Mouse (Mus musculus): Measurements from ENCODE around the gene Mpp6. TPM values are rescaled to one million over a fixed set of nuclear protein-coding genes. Genes with fewer than 3 reads are reported as not detected.

Gene Mpp6
- polyA plus RNA-seq, 1 experiment, result 77.8 TPM

- H3K4me1 ChIP-seq (ENCODE audit: control insufficient read depth, insufficient read depth, low read length), result no peaks in the 10 kb centered on the region
- H3K27ac ChIP-seq (ENCODE audit: insufficient read depth, low read length), result no peak overlapping the region
- H3K36me3 ChIP-seq (ENCODE audit: control insufficient read depth, insufficient read depth, low read length, poor library complexity, severe bottlenecking), result no peaks in the 10 kb centered on the region
- no peaks in the 10 kb centered on the region for H3K9me3 ChIP-seq (replicated peaks; ENCODE audit: control insufficient read depth, insufficient read depth, low read length, poor library complexity, severe bottlenecking)
- TF ChIP-seq CTCF (IDR thresholded peaks at IDR 0.05; ENCODE audit: low read depth, low read length) (no peak), EP300 (IDR thresholded peaks at IDR 0.05; ENCODE audit: insufficient read depth, low read depth, low read length) (no peak), POLR2A (IDR thresholded peaks at IDR 0.05; ENCODE audit: insufficient read depth, low read length) (no peak)
- peaks cover 2% of the 10 kb centered on the region; the same call in 1 of the 2 replicates for H3K27me3 ChIP-seq (ENCODE audit: control insufficient read depth, insufficient read depth, low read length, poor library complexity, severe bottlenecking)
- peak overlapping the region; percentile 98 for H3K9ac ChIP-seq (ENCODE audit: low read depth, poor library complexity, severe bottlenecking)
- H3K4me3 ChIP-seq (ENCODE audit: low read depth, low read length), result peak overlapping the region; percentile 91
Observed at GRCm38 (mm10) chr6:50111111-50111655, 1.1 kb downstream of the Mpp6 start.

- no peaks in the 10 kb centered on the region for H3K9me3 ChIP-seq (replicated peaks; ENCODE audit: control insufficient read depth, insufficient read depth, low read length, poor library complexity, severe bottlenecking)
- no peak overlapping the region for H3K27ac ChIP-seq (ENCODE audit: insufficient read depth, low read length)
- peaks cover 2% of the 10 kb centered on the region; the same call in 1 of the 2 replicates for H3K27me3 ChIP-seq (ENCODE audit: control insufficient read depth, insufficient read depth, low read length, poor library complexity, severe bottlenecking)
- no peak overlapping the region for H3K9ac ChIP-seq (ENCODE audit: low read depth, poor library complexity, severe bottlenecking)
- no peaks in the 10 kb centered on the region for H3K36me3 ChIP-seq (ENCODE audit: control insufficient read depth, insufficient read depth, low read length, poor library complexity, severe bottlenecking)
- no peaks in the 10 kb centered on the region for H3K4me1 ChIP-seq (ENCODE audit: control insufficient read depth, insufficient read depth, low read length)
- TF ChIP-seq EP300 (IDR thresholded peaks at IDR 0.05; ENCODE audit: insufficient read depth, low read depth, low read length) (no peak), CTCF (IDR thresholded peaks at IDR 0.05; ENCODE audit: low read depth, low read length) (peak; percentile 57)
- H3K4me3 ChIP-seq (ENCODE audit: low read depth, low read length), result no peak overlapping the region
Observed at GRCm38 (mm10) chr6:50112775-50113174, 2.7 kb downstream of the Mpp6 start.

GRCm38 (mm10) chr6:50114280-50114679 is 4.2 kb downstream of the Mpp6 start:
- Histone ChIP-seq H3K27ac (ENCODE audit: insufficient read depth, low read length) (no peak overlapping the region), H3K9me3 (replicated peaks; ENCODE audit: control insufficient read depth, insufficient read depth, low read length, poor library complexity, severe bottlenecking) (no peaks in the 10 kb centered on the region)
- TF ChIP-seq EP300 (IDR thresholded peaks at IDR 0.05; ENCODE audit: insufficient read depth, low read depth, low read length), result no peak
- TF ChIP-seq POLR2A (IDR thresholded peaks at IDR 0.05; ENCODE audit: insufficient read depth, low read length), result no peak
- no peak for TF ChIP-seq CTCF (IDR thresholded peaks at IDR 0.05; ENCODE audit: low read depth, low read length)

GRCm38 (mm10) chr6:50120931-50121330 is 10.9 kb downstream of the Mpp6 start:
- TF ChIP-seq CTCF (IDR thresholded peaks at IDR 0.05; ENCODE audit: low read depth, low read length) (no peak), POLR2A (IDR thresholded peaks at IDR 0.05; ENCODE audit: insufficient read depth, low read length) (no peak), EP300 (IDR thresholded peaks at IDR 0.05; ENCODE audit: insufficient read depth, low read depth, low read length) (no peak)
- Histone ChIP-seq H3K9ac (ENCODE audit: low read depth, poor library complexity, severe bottlenecking) (no peak overlapping the region), H3K4me1 (ENCODE audit: control insufficient read depth, insufficient read depth, low read length) (no peaks in the 10 kb centered on the region), H3K27me3 (ENCODE audit: control insufficient read depth, insufficient read depth, low read length, poor library complexity, severe bottlenecking) (no peaks in the 10 kb centered on the region), H3K4me3 (ENCODE audit: low read depth, low read length) (no peak overlapping the region), H3K36me3 (ENCODE audit: control insufficient read depth, insufficient read depth, low read length, poor library complexity, severe bottlenecking) (no peaks in the 10 kb centered on the region), H3K27ac (ENCODE audit: insufficient read depth, low read length) (no peak overlapping the region), H3K9me3 (replicated peaks; ENCODE audit: control insufficient read depth, insufficient read depth, low read length, poor library complexity, severe bottlenecking) (no peaks in the 10 kb centered on the region)

More at GRCm38 (mm10) chr6:50114280-50114679, 4.2 kb downstream of the Mpp6 start:
- H3K9ac ChIP-seq (ENCODE audit: low read depth, poor library complexity, severe bottlenecking), result no peak overlapping the region
- H3K4me3 ChIP-seq (ENCODE audit: low read depth, low read length), result no peak overlapping the region
- no peaks in the 10 kb centered on the region for H3K36me3 ChIP-seq (ENCODE audit: control insufficient read depth, insufficient read depth, low read length, poor library complexity, severe bottlenecking)
- H3K27me3 ChIP-seq (ENCODE audit: control insufficient read depth, insufficient read depth, low read length, poor library complexity, severe bottlenecking), result no peaks in the 10 kb centered on the region
- H3K4me1 ChIP-seq (ENCODE audit: control insufficient read depth, insufficient read depth, low read length), result no peaks in the 10 kb centered on the region

- H3K4me3 ChIP-seq (ENCODE audit: low read depth, low read length), result no peak overlapping the region
- no peaks in the 10 kb centered on the region for H3K9me3 ChIP-seq (replicated peaks; ENCODE audit: control insufficient read depth, insufficient read depth, low read length, poor library complexity, severe bottlenecking)
- no peaks in the 10 kb centered on the region for H3K4me1 ChIP-seq (ENCODE audit: control insufficient read depth, insufficient read depth, low read length)
- no peak overlapping the region for H3K27ac ChIP-seq (ENCODE audit: insufficient read depth, low read length)
- no peak for TF ChIP-seq POLR2A (IDR thresholded peaks at IDR 0.05; ENCODE audit: insufficient read depth, low read length)
- no peak for TF ChIP-seq CTCF (IDR thresholded peaks at IDR 0.05; ENCODE audit: low read depth, low read length)
- TF ChIP-seq EP300 (IDR thresholded peaks at IDR 0.05; ENCODE audit: insufficient read depth, low read depth, low read length), result no peak
- H3K9ac ChIP-seq (ENCODE audit: low read depth, poor library complexity, severe bottlenecking), result no peak overlapping the region
- H3K36me3 ChIP-seq (ENCODE audit: control insufficient read depth, insufficient read depth, low read length, poor library complexity, severe bottlenecking), result no peaks in the 10 kb centered on the region
- no peaks in the 10 kb centered on the region for H3K27me3 ChIP-seq (ENCODE audit: control insufficient read depth, insufficient read depth, low read length, poor library complexity, severe bottlenecking)
Observed at GRCm38 (mm10) chr6:50122835-50123234, 12.8 kb downstream of the Mpp6 start.

- Histone ChIP-seq H3K4me3 (ENCODE audit: low read depth, low read length) (no peak overlapping the region), H3K4me1 (ENCODE audit: control insufficient read depth, insufficient read depth, low read length) (no peaks in the 10 kb centered on the region), H3K36me3 (ENCODE audit: control insufficient read depth, insufficient read depth, low read length, poor library complexity, severe bottlenecking) (no peaks in the 10 kb centered on the region), H3K9ac (ENCODE audit: low read depth, poor library complexity, severe bottlenecking) (no peak overlapping the region), H3K9me3 (replicated peaks; ENCODE audit: control insufficient read depth, insufficient read depth, low read length, poor library complexity, severe bottlenecking) (no peaks in the 10 kb centered on the region), H3K27ac (ENCODE audit: insufficient read depth, low read length) (no peak overlapping the region), H3K27me3 (ENCODE audit: control insufficient read depth, insufficient read depth, low read length, poor library complexity, severe bottlenecking) (no peaks in the 10 kb centered on the region)
- TF ChIP-seq POLR2A (IDR thresholded peaks at IDR 0.05; ENCODE audit: insufficient read depth, low read length) (no peak), EP300 (IDR thresholded peaks at IDR 0.05; ENCODE audit: insufficient read depth, low read depth, low read length) (no peak), CTCF (IDR thresholded peaks at IDR 0.05; ENCODE audit: low read depth, low read length) (no peak)
Observed at GRCm38 (mm10) chr6:50124197-50124596, 14.2 kb downstream of the Mpp6 start.
